Mouse (Mus musculus) cortical plate, adult 2 months (tissue): ENCODE results near the gene Wrap53. TPM values are rescaled to one million over a fixed set of nuclear protein-coding genes. Genes with fewer than 3 reads are reported as not detected.

Experiments used
- H3K27ac ChIP-seq: fragments of 200-500 bp; 2 replicates; pipeline ENCODE4 v1.5.1; 2012; ENCODE audit warnings: low read length, control low read depth, inconsistent platforms; ENCODE audit not compliant: insufficient read depth
- H3K4me1 ChIP-seq: fragments of 200-500 bp; 2 replicates; pipeline ENCODE4 v1.6.1; 2011; ENCODE audit warnings: low read length; ENCODE audit not compliant: control insufficient read depth, insufficient read depth
- H3K4me3 ChIP-seq: fragments of 200-500 bp; 2 replicates; pipeline ENCODE4 v1.5.1; 2011; ENCODE audit warnings: mild to moderate bottlenecking, low read length, control low read depth; ENCODE audit not compliant: insufficient read depth
- CTCF ChIP-seq: fragments of 200-500 bp; IDR thresholded peaks from 2 replicates; pipeline ENCODE4 v1.5.1; 2011; ENCODE audit warnings: mild to moderate bottlenecking, control low read depth, low read length; ENCODE audit not compliant: insufficient read depth; ENCODE audit errors: extremely low read depth
- POLR2A ChIP-seq: fragments of 200-500 bp; IDR thresholded peaks from 2 replicates; pipeline ENCODE4 v1.6.1; 2011; ENCODE audit warnings: mild to moderate bottlenecking, low read length, control low read depth; ENCODE audit not compliant: insufficient read depth; ENCODE audit errors: extremely low read depth
- polyA plus RNA-seq: library from polyadenylated mRNA; depleted of rRNA; stranded (reverse); fragments of >200 nt; gene quantifications from 2 replicates; pipeline ENCODE4 v1.2.3, GENCODE M21; 2012

The Wrap53 gene
- polyA plus RNA-seq, 1 experiment = 14.3 TPM

GRCm38 (mm10) chr11:69585718-69586325, 5.8 kb upstream of the Wrap53 start:
- H3K4me1 ChIP-seq = no peaks in the 10 kb centered on the region
- no peak overlapping the region for H3K4me3 ChIP-seq
- TF ChIP-seq CTCF = no peak
- TF ChIP-seq POLR2A = no peak
- H3K27ac ChIP-seq = no peak overlapping the region

- TF ChIP-seq CTCF (no peak), POLR2A (no peak)
- no peak overlapping the region for H3K27ac ChIP-seq
- H3K4me3 ChIP-seq = no peak overlapping the region
- H3K4me1 ChIP-seq = no peaks in the 10 kb centered on the region
Observed at GRCm38 (mm10) chr11:69584937-69585336, 4.9 kb upstream of the Wrap53 start.

- no peak for TF ChIP-seq POLR2A
- no peak for TF ChIP-seq CTCF
- Histone ChIP-seq H3K4me1 (no peaks in the 10 kb centered on the region), H3K27ac (no peak overlapping the region), H3K4me3 (no peak overlapping the region)
Observed at GRCm38 (mm10) chr11:69584008-69584407, 4.0 kb upstream of the Wrap53 start.

GRCm38 (mm10) chr11:69582230-69582805, 2.3 kb upstream of the Wrap53 start:
- peaks cover 9% of the 10 kb centered on the region; the same call in 1 of the 2 replicates for H3K4me1 ChIP-seq
- no peak overlapping the region; the same call in 1 of the 2 replicates for H3K4me3 ChIP-seq
- no peak for TF ChIP-seq POLR2A
- no peak overlapping the region for H3K27ac ChIP-seq

DNA sequence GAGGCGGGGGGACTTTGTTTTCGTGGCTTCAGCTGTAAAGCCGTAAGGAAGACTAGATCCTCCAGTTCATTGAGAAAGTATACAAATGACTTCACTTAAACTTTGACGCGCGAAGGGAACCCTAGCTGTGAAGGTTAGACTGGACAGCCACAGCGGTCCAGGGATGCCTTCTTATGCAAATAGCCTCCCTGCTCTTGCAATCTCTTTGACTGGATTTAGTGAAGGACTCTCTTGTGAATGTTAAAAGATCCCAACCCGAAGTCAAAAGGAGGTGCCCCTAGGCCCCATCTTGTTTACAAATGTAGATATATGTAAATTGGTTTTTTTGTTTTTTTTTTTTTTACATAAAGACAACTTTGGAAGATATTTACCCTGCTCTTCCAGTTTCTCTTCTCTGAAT, 1.8 kb upstream of the Wrap53 start:
- TF ChIP-seq CTCF (no peak), POLR2A (no peak)
- Histone ChIP-seq H3K27ac (no peak overlapping the region), H3K4me1 (peaks cover 9% of the 10 kb centered on the region; the same call in 1 of the 2 replicates), H3K4me3 (peak overlapping the region; percentile 62)

DNA sequence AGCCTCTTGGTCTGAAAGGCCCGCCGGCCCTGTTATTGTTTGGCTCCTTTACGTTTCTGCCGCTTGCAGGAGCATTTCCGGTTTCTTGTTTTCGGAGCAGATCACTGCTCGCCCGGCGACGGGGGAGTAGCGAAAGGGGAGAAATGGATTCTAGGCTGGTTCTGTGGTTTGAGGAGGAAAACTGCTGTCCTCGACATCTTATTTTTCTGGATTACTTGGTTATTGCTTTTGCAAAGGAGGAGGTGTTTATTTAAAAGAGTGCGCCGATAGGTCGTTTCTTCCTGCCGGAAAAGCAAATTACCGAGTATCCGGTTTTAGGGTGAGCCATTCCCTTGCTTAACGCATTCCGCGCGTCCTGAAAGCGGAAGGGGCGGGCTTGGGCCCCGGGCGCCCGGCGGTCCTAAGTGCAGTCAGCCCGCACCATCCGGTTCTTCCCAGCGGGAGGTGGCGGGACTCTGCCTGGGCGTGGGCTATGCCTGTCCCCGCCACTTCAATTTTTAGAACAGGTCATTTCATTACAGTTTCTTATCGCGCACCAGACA, 1.2 kb upstream of the Wrap53 start:
- H3K27ac ChIP-seq = peak overlapping the region; percentile 73
- no peak for TF ChIP-seq CTCF
- TF ChIP-seq POLR2A = peak; percentile 32
- peaks cover 9% of the 10 kb centered on the region; the same call in 1 of the 2 replicates for H3K4me1 ChIP-seq
- peak overlapping the region; percentile 62 for H3K4me3 ChIP-seq

GRCm38 (mm10) chr11:69580572-69581146, 604 bp upstream of the Wrap53 start:
- H3K4me3 ChIP-seq = peak overlapping the region; percentile 62
- H3K4me1 ChIP-seq = peaks cover 9% of the 10 kb centered on the region; the same call in 1 of the 2 replicates
- no peak for TF ChIP-seq CTCF
- no peak for TF ChIP-seq POLR2A
- H3K27ac ChIP-seq = peak overlapping the region; percentile 73

GRCm38 (mm10) chr11:69579128-69580017, 682 bp downstream of the Wrap53 start:
- peak overlapping the region; percentile 35; the same call in 1 of the 2 replicates for H3K27ac ChIP-seq
- TF ChIP-seq CTCF (peak; percentile 99), POLR2A (peak; percentile 93; the same call in 1 of the 2 replicates)
- peaks cover 9% of the 10 kb centered on the region; the same call in 1 of the 2 replicates for H3K4me1 ChIP-seq
- H3K4me3 ChIP-seq = peak overlapping the region; percentile 62

- H3K27ac ChIP-seq = no peak overlapping the region
- peaks cover 9% of the 10 kb centered on the region; the same call in 1 of the 2 replicates for H3K4me1 ChIP-seq
- peak overlapping the region; percentile 62 for H3K4me3 ChIP-seq
- TF ChIP-seq CTCF (no peak), POLR2A (no peak)
Observed at GRCm38 (mm10) chr11:69578301-69578700, 1.8 kb downstream of the Wrap53 start.
